Mouse (Mus musculus) heart, adult 11 months (tissue): Measurements from ENCODE around the gene Ccdc153.
A peak's percentile ranks its signal among the peaks of the same experiment; 100 is the strongest.

Experiments used
- DNase-seq: peaks from one replicate; pipeline ENCODE4 v3.0.0; 2022

Gene Ccdc153

DNA sequence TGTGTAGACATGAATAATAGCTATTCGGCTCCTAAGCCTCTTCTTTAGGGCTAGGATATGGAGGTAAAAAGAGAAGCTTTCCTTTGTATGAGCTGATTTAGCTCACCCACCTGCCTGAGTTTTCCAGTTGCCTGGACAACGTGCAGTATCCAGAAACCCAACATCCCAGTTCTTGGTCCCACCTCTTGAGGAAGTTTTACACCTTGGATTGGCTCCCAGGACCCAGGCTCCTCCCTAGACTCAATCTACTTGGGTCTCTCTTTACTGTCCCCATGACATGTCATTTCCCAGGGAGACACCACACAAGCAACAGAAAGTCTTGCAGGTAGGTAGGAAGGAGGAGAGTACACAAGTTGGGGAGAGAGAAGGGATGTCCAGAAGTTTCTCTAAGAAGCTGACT, at the start of gene Ccdc153:
TSS of gene Ccdc153 (plus strand) at position 278 of the 400 bp plus-strand sequence.
- DNase-seq, result no peak

DNA sequence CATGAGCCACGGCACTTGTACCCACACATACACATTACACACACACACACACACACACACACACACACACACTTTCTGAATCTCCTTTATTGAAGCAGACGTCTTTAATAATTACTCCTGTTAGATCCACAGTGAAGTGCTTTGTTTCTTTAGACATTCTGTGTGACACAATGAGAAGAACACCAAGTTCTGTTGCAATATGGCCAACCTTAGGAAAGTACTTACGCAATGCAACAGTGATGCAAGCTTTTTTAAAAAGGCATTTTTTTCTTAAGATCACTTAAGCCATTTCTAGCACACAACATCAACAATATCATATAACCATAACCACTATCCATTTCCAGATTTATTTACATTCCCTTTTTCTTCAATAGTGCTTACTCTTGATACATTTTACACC, 49.3 kb upstream of the Ccdc153 start:
- DNase-seq, result peak; percentile 46

DNA sequence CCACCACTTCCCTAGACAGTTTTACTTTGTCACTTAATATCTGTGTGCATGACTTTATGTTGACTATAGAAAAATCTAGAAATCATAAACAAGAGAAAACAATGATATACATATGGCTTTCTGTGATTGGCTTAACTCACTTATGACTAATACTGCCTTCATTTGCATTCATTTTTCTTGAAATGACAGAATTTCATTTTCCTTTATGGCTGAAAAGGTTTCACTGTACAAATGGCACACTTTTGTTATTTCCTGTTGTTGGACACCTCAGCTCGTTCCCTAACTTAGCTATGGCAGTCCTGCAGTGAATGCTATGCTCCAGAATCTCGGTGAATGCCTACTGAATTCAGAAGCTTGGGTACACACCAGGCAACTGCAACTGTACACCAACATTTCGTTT, 48.2 kb upstream of the Ccdc153 start:
- DNase-seq, result no peak

DNA sequence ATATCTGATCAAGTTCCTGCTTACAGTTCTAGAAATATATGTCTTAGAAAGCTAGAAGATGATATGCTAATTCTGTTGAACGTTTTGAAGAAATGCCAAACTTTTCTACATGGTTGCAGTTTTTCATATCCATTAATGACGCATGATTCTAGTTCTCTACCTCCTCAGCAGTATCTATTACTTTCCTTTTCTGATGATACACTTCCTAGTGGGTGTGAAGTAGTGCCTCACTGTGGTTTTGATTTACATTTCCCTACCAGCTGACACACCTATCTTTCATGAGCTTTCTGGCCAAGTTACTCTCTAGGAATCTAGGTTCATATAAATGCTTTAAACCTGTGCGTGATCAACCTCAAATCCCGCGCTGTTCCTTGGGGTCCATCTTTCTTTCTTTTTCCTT, 47.7 kb upstream of the Ccdc153 start:
- DNase-seq, result no peak

DNA sequence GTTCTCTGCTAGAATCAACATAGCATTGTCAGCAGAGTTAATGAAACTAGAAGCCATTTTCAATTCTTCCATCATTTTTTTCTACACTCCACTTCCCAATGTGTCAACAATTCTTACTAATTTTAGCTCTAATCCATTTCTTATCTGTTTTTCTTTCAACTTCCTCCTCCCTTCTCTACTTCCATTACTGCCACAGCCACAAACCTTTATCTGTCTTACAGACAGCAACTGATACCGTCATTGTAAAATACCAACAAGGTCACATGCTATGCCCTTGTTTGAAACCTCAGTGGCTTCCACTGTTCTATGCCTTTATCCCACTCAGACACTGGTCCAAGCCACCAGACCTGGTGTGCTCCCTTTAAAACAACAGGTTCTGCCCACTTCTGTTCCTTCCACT, 46.5 kb upstream of the Ccdc153 start:
- no peak for DNase-seq

DNA sequence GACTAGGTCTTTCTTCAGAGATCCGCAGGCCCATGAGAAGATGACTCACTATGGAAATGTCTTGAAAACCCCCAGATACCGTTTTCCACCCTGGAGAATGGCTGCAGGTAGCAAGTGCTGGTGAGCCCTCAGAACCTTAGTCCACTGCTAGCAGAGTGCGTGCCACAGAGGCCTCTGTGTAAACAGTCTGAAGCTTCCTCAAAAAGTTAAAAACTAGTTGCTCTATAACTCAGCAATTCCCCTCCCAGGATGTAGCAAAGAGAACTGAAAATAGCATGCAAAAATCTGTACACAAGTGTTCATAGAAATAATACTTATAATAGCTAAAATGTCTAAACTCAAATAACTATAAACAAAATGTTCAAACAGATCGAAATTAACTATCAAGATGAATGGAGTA, 44.1 kb upstream of the Ccdc153 start:
- no peak for DNase-seq

DNA sequence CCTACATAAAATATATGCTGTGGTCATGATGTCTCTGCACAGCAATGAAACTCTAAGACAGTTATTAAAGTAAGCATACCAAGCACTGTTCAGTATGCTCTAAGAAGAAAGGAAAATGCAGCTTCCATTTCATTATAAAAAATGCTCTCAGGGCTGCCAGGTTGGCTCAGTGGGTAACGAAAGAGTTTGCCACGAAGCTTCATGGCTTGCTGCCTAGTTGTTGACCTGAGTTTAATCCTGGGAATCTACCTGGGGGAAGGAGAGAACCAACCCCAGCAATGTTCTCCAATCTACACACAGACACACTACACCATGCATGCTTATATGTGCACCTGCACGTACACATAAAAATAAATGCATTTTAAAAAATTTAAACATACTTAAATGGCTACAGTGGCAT, 41.3 kb upstream of the Ccdc153 start:
- peak; percentile 17 for DNase-seq

DNA sequence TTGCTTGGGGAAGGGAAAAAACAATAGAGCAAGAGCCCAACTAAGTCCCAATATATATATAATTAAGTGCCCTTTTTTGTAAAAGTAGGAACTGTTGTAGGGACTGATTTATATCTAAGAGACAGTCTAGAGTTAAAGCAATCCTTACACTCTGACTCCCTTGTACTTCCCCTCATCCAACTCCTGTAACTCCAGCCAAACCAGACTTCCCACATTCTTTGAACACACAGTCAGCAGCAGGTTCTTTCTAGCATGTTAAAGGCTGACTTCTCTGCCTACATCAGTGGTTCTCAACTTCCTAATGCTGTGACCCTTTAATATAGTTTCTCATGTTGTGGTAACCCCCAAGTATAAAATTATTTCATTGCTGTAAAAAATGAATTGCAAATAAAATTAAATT, 40.9 kb upstream of the Ccdc153 start:
- peak; percentile 34 for DNase-seq

DNA sequence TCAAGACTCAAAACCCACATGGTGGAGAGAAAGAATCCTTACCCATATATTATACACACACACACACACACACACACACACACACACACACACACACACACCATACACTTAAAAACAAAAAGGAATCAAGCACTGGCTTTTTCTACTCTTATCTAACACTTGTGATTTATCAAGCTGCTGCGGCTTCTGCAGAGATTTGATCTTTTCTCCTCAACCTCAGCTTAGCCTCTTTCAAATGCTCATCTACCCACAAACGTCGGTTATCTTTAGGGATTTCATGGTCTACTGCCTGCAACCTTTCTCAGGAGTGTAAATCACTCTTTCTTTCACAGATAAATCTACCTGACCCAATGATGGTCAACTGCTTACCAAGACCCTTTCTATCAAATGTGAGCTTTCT, 40.0 kb upstream of the Ccdc153 start:
- no peak for DNase-seq

DNA sequence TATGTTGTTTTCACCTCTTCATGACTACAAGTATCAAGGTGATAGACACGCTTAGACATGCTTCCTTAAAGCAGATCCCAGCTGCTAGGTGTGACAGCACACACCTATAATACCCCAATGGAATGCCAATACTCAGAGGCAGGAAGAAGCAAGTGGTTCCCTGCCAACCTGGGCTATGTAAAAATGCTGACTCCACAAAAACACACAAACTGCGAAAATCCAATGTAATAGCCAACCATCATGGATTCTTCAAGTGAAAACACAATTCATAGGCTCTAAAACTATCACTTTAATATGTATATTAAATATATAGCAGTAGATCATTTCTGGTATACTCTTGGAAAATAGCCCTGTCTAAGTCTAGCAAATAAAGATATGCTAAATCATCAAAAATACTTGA, 32.6 kb upstream of the Ccdc153 start:
- DNase-seq, result no peak

DNA sequence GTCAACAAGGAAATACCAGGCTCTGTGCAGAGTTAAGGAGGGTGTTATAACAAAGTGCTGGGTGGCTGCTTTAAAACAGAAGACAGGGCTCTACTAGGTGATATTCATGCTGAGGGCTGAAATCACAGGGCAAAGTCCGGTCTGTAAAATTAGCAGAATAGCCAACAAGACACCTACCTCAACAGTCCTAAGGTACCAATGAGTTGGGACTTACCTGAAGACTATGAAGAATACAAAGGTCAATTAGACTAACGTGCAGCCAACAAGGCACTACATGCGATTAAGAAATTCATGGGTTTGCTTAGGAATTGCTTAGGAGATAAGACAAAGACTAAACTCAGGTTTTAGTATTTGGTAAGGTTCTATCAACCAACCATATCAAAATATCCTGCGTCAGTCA, 31.1 kb upstream of the Ccdc153 start:
- no peak for DNase-seq

DNA sequence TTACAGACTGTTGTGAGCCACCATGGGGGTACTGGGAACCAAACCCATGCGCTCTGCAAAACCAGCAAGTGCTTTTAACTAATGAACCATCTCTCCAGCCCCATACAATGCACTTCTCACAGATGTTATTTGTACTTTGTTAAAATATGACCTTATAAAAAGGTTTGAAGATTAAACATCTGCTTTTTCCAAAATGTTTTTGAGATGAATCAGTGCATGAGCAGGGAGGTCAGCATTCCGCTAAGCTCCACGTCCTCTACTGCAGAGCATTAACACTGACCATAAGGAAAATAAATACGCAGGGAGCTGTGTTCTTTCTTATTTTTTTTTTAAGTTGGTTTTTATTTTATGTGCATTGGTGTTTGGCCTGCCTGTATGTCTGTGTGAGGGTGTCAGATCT, 28.1 kb upstream of the Ccdc153 start:
- DNase-seq, result no peak

DNA sequence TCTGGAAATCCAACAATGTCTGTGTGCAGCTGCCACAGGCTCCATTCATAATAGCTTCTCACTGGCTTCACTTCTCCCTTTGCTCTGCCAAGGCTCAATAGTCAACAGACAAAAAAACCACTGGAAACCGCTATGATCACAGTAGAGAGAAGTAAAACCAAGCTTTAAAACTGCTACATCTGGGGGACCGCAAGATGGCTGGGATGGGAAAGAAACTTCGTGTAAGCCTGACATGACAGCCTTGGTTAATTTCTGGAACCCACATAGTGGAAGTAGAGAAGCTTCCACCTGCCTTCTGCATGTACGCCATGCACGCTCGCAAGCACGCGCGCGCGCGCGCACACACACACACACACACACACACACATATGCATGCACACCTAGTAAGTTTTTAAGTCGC, 26.9 kb upstream of the Ccdc153 start:
- no peak for DNase-seq

DNA sequence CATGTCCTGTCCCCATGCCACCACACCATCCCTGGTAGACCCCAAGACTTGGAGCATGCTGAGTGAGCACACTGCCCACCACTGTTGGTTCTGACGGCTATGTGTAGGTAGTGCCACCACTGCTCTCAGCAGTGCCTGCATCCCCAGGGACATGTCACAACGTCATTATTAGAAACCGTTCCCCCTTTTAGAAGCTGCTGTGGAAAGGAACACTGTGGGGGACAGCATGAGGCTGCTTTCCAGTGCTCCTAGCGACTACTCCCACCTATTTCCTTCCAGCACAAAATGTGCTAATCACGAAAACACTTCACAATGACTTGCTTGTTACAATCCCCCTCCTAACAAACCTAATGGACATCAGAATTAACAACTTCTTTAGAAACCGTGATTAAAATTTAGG, 14.5 kb upstream of the Ccdc153 start:
- no peak for DNase-seq

DNA sequence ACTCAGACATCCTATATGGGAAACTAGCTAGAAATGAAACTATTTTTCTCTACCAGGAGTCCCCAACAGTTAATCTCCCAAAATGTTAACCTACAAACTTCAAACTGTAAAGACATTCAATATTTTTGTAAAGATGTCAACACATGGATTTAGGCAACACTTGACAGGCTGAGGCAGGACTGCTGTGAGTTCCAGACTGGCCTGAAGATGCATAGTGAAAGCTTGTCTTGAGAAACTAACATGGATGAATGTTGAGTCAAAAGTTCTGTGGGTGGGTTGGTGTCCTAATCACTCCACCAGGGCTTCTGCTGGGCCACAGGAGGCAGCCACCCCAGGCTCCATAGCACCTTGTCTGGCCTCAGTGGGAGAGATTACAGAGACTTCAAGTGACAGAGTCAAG, 8.9 kb upstream of the Ccdc153 start:
- no peak for DNase-seq

DNA sequence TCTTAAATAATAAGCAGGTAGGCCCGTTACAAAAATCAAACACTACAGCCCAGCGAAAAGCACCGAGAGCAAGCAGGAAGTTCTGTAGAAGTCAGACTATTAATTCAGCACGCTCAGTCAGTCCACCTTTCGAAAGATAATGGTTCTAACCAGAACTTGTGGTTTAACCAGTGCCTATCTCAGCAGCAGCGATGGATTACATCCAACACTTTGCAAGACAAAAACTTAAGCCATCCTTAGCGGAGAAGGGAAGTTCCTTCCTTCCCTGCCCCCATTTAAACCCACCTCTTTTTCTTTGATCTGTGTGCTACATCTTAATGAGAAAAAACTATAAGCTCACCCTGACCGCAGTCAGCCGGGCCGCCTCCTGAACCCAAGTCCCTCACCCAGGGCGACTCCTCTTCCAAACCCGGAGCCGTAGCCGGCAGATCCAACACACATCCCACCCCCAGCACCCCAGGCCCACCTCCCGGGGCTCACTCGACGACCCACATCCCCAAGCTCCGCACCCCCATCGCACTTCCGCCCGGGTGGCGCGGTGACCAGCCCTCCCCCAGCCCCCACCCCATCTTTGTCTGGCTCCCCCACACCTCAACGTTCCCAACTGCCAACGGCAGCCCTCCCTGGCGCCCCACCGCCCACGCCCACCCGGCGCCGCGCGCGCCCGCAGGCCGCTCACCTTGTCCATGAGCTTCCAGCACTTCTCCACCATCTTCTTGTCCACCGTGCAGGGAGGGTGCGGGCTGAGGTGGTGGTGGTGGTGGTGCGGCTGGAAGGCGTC, 7.3 kb upstream of the Ccdc153 start:
- DNase-seq, result no peak

DNA sequence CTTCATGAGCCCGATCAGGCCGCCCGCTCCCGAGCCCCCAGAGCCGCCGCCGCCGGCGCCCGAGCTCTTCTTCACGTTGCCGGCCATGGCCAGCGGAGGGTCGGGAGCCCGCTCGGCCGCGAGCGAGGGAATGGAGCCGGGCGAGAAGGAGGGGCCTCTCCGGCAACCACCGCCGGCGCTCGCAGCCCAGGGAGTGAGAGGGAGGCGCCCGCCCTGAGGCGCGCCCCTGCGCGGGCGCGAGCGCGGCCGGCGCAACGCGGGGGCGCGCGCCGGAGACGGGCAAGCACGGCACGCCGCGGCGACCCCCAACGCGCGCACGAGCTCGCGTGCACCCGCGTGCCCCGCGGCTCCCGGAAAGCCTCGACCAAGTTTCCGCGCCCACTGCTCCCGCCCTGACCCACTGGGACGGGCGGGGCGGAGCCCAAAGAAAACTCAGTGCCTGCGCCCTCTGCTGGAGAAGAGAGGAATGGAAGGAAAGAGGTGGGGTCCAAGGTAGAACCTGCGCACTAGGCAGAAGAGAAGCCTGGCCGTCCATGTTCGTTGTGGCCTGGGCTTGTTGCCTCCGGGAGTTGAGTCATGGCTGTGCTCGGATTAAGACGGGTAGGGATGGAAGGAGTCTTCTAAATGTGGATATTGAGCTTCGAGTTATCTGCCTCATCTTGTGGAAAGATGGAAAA, 6.5 kb upstream of the Ccdc153 start, which contains the start of gene Cbl:
TSS of gene Cbl (minus strand) at position 248 of the 677 bp plus-strand sequence.
- DNase-seq, result peak; percentile 100

DNA sequence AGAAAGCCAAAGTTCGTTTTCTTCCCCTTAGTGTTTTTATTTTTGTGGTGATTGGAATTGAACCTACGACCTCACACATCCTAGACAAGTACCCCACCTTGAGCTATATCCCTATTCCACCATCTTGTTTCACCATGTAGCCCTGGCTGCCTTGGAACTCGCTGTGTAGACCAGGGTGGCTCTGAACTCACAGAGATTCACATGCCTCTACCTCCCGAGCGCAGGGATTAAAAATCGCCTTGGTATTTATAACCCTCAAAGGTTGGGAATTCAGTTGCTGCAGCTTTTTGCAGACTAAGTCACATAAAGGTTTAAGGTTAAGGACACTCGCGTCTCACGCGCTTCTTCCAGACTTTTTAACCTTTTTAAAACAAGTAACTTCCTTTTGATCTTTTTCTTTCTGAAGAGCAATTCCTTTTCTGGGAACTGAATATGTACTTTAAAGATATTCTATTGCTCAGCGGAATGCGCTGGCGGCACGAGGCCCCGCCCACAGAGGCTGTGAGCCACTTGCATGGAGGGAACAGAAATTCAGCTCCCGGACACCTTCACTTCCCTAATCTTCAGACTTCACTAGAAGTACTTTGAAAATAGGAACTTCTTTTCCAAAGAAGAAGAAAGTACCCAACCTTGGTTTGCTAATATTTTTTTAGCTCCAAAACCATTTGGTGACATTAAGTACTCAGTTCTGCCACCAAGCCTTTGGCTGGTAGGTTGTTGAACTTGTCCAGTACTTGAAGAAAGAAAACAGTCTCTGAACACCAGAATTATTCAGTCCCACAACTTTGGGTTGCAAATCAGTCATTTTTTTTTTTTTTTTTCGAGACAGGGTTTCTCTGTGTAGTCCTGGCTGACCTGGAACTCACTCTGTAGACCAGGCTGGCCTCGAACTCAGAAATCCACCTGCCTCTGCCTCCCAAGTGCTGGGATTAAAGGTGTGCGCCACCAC, 5.7 kb upstream of the Ccdc153 start:
- peak; percentile 97 for DNase-seq

DNA sequence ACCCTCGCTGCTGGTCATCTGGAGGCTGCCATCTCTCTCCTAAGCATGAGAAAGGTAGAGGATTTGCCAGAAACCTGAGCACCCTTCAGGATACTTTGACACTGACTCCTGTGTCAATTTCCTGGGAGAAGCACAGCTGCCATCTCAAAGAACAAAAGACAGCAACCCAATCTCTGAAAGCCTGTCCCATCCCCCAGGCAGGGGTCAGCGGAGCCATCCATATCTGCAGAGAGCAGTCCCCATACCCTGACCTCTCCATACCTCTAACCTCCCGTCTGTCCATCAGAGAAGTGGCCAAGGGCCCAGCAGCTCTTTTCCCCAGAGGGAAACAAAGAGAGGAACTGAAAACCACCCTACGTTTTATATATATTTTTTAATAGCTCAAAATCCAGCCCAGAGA, 3.9 kb upstream of the Ccdc153 start:
- DNase-seq, result peak; percentile 91

DNA sequence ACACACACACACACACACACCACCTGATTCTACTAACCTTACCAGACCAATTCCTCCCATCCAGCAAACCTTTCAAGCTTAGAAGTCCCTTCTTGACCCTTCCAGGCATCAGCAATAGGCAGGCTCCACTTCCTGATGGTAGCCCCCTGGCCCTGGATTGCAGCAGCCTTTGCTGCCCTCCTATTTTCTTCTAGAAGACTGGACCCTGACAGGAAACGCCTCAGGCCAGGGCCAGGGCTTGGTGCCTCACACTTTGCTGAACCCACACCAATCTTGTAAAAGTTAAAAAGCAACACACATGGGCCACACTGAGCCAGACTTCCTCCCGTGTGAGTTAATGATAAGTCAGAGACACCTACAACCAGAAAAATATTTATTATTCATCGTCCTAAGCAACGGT, 3.3 kb upstream of the Ccdc153 start:
- no peak for DNase-seq

DNA sequence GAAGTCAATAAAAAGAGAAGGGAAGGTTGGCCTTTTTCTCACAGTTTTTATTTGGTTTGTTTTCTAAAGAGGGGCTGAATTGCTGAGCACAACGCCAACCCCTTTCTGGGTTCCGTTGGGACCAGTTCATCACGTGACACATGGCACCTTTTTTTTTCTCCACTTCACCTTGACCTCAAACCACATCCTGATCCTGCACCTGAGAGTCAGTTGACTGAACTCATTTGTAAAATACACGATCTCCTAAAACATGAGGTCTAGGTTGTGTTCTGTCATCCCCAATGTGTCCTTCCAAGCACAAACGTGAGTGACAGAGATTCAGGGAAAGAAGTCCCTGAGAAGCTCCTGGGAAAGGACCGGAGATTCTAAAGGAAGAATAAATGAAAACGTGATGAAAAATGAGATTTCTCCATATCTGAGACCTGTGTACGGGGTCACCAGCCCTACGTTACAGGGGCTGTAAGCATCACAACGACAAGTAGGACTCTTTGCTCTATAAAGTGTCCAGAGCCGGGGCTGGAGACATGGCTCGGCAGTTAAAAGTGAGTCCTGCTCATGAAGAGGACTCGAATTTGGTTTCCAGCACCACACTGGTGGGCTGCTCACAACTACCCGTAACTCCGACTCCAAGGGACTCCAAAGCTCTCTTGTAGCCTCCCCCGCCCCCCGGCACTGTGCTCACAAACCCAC, 1.8 kb upstream of the Ccdc153 start:
- DNase-seq, result no peak

DNA sequence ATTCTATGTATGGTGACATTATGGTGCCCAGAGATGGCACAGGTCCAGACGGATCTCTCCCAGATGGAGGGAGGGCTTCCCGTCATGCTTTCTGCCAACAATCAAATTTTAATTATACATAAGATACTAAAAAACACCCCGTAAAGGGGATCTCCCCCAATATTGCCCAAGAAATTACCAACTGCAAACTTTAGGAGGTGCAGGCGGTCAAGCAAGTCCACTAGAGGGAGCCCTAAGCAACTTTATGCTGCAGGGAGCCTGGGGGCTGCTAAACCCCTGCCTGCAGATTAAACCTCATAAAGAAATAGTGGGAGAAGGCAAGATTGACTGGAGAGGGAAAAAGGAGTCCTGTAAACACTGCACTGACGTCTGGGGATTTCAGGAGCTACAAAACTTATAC, 1.0 kb upstream of the Ccdc153 start:
- no peak for DNase-seq

DNA sequence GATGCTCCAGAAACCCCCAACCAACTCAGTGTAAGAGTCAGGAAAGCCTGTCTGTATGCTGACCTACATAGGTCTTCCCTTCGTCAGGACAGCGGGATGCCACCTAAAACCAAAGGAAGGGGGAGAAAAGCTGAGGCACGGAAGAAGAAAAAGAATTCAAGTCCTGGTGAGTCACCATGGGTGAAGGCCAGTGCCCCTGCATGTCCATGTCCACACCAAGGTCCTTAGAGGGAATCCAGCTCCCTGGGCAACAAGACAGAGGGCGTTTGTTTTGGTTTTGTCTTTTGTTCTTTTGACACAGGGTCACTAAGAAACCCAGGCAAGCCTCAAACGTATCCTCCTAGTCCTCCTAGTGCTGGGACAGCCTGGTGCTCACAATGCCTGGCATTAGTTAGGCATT, 435 bp downstream of the Ccdc153 start:
- DNase-seq, result no peak
